Mouse (Mus musculus) MEL-GATA-1-ER (cell line): Measurements from ENCODE around the gene Zbtb39.
A peak's percentile ranks its signal among the peaks of the same experiment; 100 is the strongest.
"Not testable (repeated sequence)": the region's sequence is repeated elsewhere in the genome, so short reads cannot be mapped to it uniquely, and the experiment has no call there.

ENCODE experiments used
- DNase-seq: peaks from one replicate; pipeline ENCODE4 v3.0.0-alpha.2; 2012; ENCODE audit warnings: low read depth; ENCODE audit errors: extremely low read depth

Zbtb39 gene

GRCm38 (mm10) chr10:127736916-127737315 lies 2.4 kb upstream of the Zbtb39 start:
- DNase-seq: peak; percentile 88

DNA sequence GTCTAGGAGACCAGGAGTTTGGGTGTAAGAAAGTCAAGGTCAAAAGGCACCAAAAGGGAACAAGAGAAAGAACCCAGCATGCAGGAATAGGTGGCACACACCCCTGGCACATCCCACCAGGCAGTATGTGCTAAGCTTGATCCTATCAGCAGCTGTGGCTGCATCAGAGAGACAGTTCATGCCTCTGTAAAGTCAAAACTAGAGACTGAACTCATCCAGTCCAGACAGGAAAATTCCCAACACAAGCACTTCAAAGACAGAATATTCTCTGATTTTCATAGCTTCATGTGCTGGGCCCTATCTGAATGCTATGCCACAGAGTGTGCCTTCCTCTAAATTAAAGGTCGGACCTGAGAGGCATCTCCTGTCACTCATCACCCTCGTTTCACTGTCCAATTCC lies 1.8 kb upstream of the Zbtb39 start:
- DNase-seq: no peak

DNA sequence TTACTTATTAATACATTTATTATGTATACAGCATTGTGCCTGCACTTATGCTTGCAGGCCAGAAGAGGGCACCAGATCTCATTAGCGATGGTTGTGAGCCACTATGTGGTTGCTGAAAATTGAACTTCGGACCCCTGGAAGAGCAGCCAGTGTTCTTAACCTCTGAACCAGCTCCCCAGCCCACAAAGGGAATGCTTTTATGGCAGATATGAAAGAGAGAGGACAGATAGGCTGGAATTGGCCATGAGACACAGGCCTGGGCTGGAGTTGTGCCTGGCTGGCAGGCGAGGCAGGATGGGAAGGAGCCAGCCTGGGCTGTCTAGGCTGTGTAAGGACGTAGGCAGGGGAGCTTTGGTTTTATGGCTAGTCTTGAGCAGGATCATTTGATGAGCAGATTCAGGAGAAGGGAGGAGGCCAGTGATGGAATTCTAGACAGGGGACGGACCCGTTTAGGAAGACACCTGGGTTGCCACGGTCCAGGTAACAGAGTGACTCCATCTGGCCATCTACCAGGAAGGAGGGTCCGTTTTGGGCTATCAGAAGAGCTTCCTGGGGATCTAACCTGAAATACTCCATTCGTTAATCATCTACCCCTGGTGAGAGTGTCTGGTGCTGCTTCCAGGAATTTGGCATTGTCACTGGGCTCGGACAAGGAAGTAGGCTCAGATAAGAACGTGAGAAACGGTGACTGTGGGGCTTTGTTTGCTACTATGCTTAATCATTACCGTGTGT lies 1.0 kb upstream of the Zbtb39 start:
- peak; percentile 70 for DNase-seq

DNA sequence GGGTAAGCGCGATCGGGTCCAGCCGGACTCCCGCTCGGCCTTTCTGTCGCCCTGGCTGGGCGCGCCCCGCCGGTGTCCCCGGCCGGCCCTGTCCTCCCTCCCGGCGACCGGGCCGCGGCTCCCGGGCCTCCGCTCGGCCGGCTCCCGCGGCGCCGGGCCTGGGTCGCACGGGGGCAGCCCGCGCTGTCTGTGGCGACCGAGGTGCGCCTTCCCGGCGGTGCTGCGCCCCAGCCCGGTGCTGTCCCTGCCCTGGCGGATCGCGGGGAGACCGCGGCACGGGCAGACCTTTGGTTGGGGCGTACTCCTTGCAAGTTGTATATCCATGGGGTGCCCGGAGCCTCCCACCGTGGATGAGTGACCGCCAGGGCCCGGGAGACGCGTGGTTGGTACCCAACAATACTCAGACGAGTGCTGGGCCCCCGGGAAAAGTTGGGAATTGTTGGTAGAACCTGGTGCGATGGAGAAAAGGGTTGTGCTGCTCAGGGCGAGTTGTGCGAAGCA lies 373 bp downstream of the Zbtb39 start:
- DNase-seq: no peak

DNA sequence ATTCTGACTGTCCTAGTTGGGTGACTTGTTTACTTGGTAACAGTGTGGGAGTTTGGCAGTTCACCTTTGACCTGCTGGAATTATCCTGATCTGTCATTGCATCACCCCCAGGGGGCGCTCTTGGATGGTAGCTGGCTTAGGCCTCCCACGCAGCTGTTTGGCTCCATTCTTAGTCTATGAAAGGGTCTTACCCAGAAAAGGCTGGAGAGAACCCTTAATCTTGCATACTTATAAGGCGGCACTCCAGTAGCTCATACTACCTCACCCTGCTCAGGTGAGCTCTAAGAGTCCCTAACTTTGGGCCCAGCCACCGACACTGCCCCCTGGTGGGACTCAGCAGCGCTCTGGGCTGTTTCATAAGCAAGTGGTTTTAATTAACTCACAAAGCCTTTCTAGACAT lies 5.3 kb downstream of the Zbtb39 start:
- no peak for DNase-seq

- no peak for DNase-seq
Observed at GRCm38 (mm10) chr10:127745886-127746285, 6.5 kb downstream of the Zbtb39 start.

GRCm38 (mm10) chr10:127747254-127747653 lies 7.9 kb downstream of the Zbtb39 start:
- DNase-seq: no peak

DNA sequence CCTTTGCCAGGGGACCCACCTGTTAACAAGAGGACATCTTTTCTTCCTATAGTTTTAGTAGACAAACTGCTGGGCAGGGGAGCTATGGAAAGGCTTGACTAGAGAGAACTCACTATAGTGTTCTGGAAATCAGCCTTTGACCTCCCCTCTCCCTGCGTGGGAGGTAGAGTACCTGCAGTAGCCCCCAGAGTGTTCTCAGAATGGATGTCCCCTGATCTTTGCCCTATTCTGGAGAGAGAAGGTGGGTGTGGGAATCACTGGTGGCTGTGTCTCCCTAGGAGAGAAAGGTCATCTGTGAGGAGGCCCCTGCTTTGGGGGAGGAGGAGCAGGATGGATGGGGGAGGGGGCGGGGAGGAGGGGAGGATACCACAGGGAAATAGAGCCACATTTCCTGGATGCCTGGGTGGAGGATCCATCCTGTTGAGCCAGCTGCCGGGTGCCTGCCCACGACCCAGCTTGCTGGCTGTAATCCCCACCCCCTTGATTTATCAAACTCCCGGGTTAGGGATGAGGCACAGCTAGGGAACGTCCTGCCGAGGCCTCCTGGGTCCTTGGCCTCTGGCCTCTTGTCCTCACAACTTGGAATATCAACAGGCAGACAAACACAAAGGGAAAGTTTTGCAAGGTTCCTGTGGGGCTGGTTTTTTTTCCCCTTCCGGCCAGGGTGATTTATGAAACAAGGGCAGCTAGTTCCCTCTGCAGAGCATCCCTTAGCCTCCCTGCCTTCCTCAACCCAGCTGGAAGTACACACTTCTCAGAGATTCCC lies 9.7 kb downstream of the Zbtb39 start:
- DNase-seq: no peak

DNA sequence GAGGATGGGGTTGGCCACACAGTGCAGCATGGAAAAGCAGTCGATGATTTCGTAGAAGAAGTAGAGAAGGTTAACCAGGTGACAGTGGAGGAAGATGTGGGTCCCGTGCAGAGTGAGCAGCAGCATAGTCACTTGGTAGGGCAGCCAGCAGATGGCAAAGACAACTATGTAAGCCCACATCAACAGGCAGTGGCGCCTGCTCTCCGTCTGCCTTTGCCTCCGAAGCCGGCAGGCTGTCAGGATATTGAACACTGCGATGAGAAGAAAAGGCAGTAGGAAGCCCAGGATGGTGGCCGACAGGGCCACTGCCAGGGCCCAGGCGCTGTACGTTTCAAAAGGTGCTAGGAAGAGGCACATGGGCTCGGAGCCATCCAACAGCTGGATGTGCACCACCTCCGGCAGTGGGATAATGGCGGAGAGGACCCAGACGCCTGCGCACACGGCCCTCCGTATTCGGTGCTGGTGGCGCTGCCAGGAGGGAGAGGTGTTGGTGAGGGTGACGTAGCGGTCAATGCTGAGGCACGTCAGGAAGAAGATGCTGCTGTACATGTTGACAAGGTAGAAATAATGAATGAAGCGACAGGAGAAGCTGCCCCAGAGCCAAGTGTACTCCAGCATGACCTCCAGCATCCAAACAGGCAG lies 10.9 kb downstream of the Zbtb39 start:
- DNase-seq: no peak

- no peak for DNase-seq
Observed at GRCm38 (mm10) chr10:127751548-127751947, 12.2 kb downstream of the Zbtb39 start, which contains the start of gene Gpr182. Gpr182 (minus strand) TSS chr10:127751732.

DNA sequence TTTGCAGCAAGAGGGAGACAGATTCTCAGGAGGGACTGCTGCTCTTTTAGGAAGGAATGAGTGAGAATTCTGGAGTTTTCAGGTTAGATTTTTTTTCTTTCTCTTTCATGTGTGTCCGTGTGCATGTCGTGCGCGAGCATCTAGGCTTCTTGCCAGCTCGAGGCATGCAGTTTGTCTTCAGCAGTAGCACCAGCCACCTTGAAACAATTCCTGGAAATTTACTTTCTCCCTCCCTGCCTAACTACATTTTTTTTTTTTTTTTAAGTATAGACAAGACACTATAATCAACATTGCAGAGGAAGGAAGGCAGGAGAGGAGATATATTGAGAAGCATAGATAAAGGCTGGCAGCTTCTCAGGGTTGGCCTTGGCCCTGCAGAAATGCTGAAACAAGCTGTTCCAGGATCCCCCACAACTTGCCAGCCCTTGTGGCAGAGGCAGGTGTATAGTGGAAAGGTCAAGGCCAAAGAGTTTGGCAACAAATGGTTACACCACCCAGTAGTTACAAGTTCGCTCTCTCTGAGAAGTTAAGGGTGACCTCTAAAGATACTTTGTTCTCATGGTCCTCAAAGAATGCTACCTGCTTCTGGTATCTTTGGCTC lies 15.3 kb downstream of the Zbtb39 start:
- no peak for DNase-seq

- DNase-seq: no peak
Observed at GRCm38 (mm10) chr10:127755246-127755645, 15.9 kb downstream of the Zbtb39 start.

DNA sequence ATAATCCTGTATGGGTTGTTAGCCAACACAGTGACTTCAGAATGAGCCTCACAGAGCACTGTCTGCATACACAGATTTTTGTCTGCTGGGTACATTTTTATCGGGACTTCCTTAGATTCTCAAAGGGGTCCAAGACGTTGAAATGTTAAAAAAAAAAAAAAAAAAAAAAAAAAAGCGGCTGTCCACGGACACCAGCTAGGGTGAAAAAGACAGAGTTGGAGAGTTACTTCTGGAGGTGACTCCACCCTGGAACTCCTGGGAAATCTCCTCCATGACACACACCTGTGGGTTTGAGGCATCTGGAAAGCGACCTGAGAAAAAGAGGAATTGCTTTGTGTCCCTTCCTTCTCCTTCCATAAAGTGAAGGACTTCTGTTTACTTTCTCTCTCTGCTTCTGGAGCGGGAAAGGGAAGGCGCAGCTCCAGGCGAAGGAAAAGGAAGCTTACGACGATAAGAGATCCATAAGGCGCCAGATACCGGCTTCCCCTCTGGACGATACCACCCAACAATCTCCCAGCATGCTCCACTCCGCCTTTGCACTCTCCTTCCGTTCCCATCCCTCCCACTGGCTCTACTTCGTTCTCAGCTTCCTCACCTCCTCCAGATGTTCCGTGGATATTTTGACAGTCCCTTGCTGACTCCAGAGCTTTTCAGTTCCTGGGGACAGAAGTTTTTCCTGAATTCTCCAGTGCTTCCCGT lies 16.6 kb downstream of the Zbtb39 start:
- DNase-seq: no peak

GRCm38 (mm10) chr10:127759181-127760110 lies 20.1 kb downstream of the Zbtb39 start, which contains the start of the genes Rdh1 and Rdh16f1:
Rdh1 (plus strand) TSS chr10:127759721.
Rdh16f1 (plus strand) TSS chr10:127759787.
- DNase-seq: no peak

DNA sequence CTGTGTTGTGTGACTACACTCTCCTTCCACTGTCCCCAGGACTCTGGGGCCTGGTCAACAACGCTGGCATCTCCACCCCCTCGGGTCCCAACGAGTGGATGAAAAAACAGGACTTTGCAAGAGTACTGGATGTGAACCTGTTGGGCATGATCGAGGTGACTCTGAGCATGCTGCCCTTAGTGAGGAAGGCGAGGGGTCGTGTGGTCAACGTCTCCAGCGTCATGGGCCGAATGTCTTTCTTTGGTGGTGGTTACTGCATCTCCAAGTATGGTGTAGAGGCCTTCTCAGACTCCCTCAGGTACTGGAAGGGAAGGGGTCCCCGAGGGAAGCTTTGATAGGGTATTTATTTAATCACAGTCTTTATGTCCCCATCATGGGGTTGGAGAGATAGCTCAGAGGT lies 23.6 kb downstream of the Zbtb39 start:
- not testable (repeated sequence) for DNase-seq

DNA sequence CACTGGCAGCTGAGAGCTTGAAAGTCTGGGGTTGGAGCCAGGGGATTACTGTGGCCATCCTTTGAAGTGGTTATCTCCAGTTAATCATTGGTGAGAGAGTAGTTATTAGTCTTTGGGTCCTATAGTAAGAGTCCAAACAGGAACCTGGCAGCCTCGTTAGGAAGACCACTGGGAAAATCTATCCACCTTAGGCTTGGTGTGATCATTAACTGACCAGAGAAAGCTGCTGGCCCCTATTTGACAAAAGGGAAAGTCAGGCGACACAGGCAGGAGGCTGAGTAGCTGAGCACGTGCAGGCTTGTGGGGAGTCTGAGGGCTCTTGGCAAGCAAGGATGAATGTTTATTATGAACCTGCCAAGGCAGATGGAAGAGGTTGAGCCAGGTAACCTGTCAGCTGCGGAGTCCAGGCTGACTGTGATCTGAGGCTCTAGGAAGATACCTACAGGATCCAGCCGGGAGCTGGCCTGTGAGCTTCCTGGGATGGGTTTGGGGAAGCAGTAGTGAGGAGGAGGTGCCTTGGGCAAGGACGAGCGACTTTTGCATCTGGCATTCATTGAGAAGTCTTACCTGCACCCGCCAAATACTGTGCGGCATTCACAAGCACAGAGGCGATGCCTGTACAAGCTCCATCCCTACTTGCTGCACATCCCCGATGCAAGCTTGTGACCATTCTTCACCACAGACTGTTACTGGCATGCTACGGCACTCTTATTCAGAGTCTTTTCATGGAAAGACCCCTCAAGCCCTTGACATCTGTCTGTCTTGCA lies 24.8 kb downstream of the Zbtb39 start:
- DNase-seq: no peak

DNA sequence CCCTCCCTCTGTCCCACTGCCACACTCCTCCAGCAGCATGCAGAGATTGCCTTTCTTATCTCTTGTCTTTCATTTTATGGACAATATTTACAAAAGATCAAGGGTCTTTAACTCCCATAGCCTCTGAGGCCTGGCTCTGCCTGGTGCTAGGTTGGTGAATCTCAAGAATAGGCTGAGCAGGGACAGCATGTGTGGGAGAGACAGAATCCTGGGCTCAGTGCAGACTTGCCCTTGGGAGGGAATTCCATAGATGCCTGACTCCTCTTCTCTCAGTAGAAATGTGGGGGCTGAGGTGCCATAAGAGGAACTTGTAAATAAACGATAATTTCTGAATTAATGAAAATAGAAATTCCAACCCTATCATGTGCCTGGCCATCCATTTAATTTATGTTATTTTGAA lies 27.2 kb downstream of the Zbtb39 start:
- DNase-seq: no peak

DNA sequence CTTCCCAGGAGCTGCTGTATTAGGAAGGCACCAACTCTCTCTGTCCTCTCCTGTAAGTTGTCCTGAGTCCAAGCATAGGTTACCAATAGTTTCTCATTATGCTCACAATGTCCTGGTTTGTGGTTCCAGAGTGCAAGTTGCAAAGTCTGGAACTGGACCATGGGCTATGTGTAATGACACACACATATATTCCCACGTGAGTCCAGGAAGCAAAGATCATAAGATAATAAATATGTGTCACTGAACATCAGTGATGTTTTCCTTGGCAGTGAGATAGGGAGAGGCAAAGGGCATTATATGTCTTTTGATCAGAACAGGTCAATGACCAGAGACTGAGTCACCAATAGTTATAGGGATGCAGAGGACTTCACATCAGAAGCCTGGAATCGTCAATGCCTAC lies 36.7 kb downstream of the Zbtb39 start, which contains the start of gene Rdh9:
Rdh9 (plus strand) TSS at position 376 of the 400 bp plus-strand sequence.
- no peak for DNase-seq

- DNase-seq: not testable (repeated sequence)
Observed at GRCm38 (mm10) chr10:127782321-127782720, 43.0 kb downstream of the Zbtb39 start.
